Mouse (Mus musculus): ENCODE measurements around the gene 2410002F23Rik. TPM values are rescaled to one million over a fixed set of nuclear protein-coding genes. Genes with fewer than 3 reads are reported as not detected.
A peak's percentile ranks its signal among the peaks of the same experiment; 100 is the strongest.

2410002F23Rik gene
- polyA plus RNA-seq, 1 experiment from 2014 or later: 178 TPM

- H3K27ac ChIP-seq (ENCODE audit: low read length): no peak overlapping the region
- no peak overlapping the region for H3K9ac ChIP-seq (replicated peaks; ENCODE audit: low read length)
- WGBS: 75% methylated on average over 6 of the region's 6 CpGs
- peaks cover 16% of the 10 kb centered on the region for H3K27me3 ChIP-seq (ENCODE audit: insufficient read depth, low read length)
- no peak overlapping the region for H3K4me2 ChIP-seq (replicated peaks; ENCODE audit: low read depth, low read length)
- 0 out of 2 replicates have a peak, but pooled peaks cover 4% of the 10 kb centered on the region for H3K4me1 ChIP-seq (ENCODE audit: insufficient read depth, low read length)
- no peaks in the 10 kb centered on the region for H3K36me3 ChIP-seq (ENCODE audit: insufficient read depth, low read length)
- no peak overlapping the region for H3K4me3 ChIP-seq (ENCODE audit: low read length)
- ATAC-seq (ENCODE audit: low FRiP score, low TSS enrichment): no peak
- no peaks in the 10 kb centered on the region for H3K9me3 ChIP-seq (ENCODE audit: low read length)
These were observed 13.9 kb downstream of the 2410002F23Rik start for GRCm38 (mm10) chr7:44260410-44260809.

- 48% methylated on average over 5 of the region's 5 CpGs for WGBS
- Histone ChIP-seq H3K9me3 (ENCODE audit: low read length) (no peaks in the 10 kb centered on the region), H3K27me3 (ENCODE audit: insufficient read depth, low read length) (peaks cover 16% of the 10 kb centered on the region), H3K27ac (ENCODE audit: low read length) (no peak within 1 kb of the TSS), H3K4me3 (ENCODE audit: low read length) (no peak within 1 kb of the TSS), H3K36me3 (ENCODE audit: insufficient read depth, low read length) (no peaks in the 10 kb centered on the region), H3K4me2 (replicated peaks; ENCODE audit: low read depth, low read length) (no peak within 1 kb of the TSS), H3K9ac (replicated peaks; ENCODE audit: low read length) (no peak within 1 kb of the TSS), H3K4me1 (ENCODE audit: insufficient read depth, low read length) (0 out of 2 replicates have a peak, but pooled peaks cover 4% of the 10 kb centered on the region)
- ATAC-seq (ENCODE audit: low FRiP score, low TSS enrichment): no peak
These were observed 14.6 kb downstream of the 2410002F23Rik start, which contains the start of gene Gm15517 for GRCm38 (mm10) chr7:44261147-44261546. Gene Gm15517 (plus strand): TSS chr7:44261447.

- WGBS: 2% methylated on average over 34 of the region's 34 CpGs
- Histone ChIP-seq H3K4me2 (replicated peaks; ENCODE audit: low read depth, low read length) (peak overlapping the region; percentile 51), H3K9ac (replicated peaks; ENCODE audit: low read length) (0 out of 2 replicates have a peak overlapping the region, but pooled peaks have one; percentile 20), H3K4me3 (ENCODE audit: low read length) (peak overlapping the region; percentile 25), H3K27me3 (ENCODE audit: insufficient read depth, low read length) (peaks cover 16% of the 10 kb centered on the region), H3K27ac (ENCODE audit: low read length) (no peak overlapping the region), H3K4me1 (ENCODE audit: insufficient read depth, low read length) (0 out of 2 replicates have a peak, but pooled peaks cover 4% of the 10 kb centered on the region), H3K36me3 (ENCODE audit: insufficient read depth, low read length) (no peaks in the 10 kb centered on the region), H3K9me3 (ENCODE audit: low read length) (no peaks in the 10 kb centered on the region)
- ATAC-seq (ENCODE audit: low FRiP score, low TSS enrichment): peak; percentile 50
These were observed 16.5 kb downstream of the 2410002F23Rik start for GRCm38 (mm10) chr7:44262791-44263643.

GRCm38 (mm10) chr7:44268117-44268516, 21.6 kb downstream of the 2410002F23Rik start:
- Histone ChIP-seq H3K9ac (replicated peaks; ENCODE audit: low read length) (no peak overlapping the region), H3K27me3 (ENCODE audit: insufficient read depth, low read length) (peaks cover 7% of the 10 kb centered on the region), H3K27ac (ENCODE audit: low read length) (no peak overlapping the region), H3K4me1 (ENCODE audit: insufficient read depth, low read length) (0 out of 2 replicates have a peak, but pooled peaks cover 2% of the 10 kb centered on the region), H3K36me3 (ENCODE audit: insufficient read depth, low read length) (no peaks in the 10 kb centered on the region), H3K9me3 (ENCODE audit: low read length) (no peaks in the 10 kb centered on the region), H3K4me3 (ENCODE audit: low read length) (no peak overlapping the region), H3K4me2 (replicated peaks; ENCODE audit: low read depth, low read length) (no peak overlapping the region)
- ATAC-seq (ENCODE audit: low FRiP score, low TSS enrichment): no peak
- WGBS: 80% methylated on average over 11 of the region's 11 CpGs

GRCm38 (mm10) chr7:44269397-44269796, 22.9 kb downstream of the 2410002F23Rik start:
- no peaks in the 10 kb centered on the region for H3K9me3 ChIP-seq (ENCODE audit: low read length)
- WGBS: 86% methylated on average over 2 of the region's 2 CpGs
- H3K9ac ChIP-seq (replicated peaks; ENCODE audit: low read length): no peak overlapping the region

GRCm38 (mm10) chr7:44271309-44271708, 24.8 kb downstream of the 2410002F23Rik start:
- ATAC-seq (ENCODE audit: low FRiP score, low TSS enrichment): no peak
- Histone ChIP-seq H3K4me1 (ENCODE audit: insufficient read depth, low read length) (no peaks in the 10 kb centered on the region), H3K27ac (ENCODE audit: low read length) (no peak overlapping the region), H3K36me3 (ENCODE audit: insufficient read depth, low read length) (no peaks in the 10 kb centered on the region), H3K4me3 (ENCODE audit: low read length) (no peak overlapping the region), H3K9me3 (ENCODE audit: low read length) (no peaks in the 10 kb centered on the region), H3K27me3 (ENCODE audit: insufficient read depth, low read length) (peaks cover 3% of the 10 kb centered on the region; the same call in 1 of the 2 replicates), H3K9ac (replicated peaks; ENCODE audit: low read length) (no peak overlapping the region), H3K4me2 (replicated peaks; ENCODE audit: low read depth, low read length) (no peak overlapping the region)
- WGBS: 78% methylated on average over 2 of the region's 2 CpGs

More at GRCm38 (mm10) chr7:44269397-44269796, 22.9 kb downstream of the 2410002F23Rik start:
- peaks cover 6% of the 10 kb centered on the region for H3K27me3 ChIP-seq (ENCODE audit: insufficient read depth, low read length)
- ATAC-seq (ENCODE audit: low FRiP score, low TSS enrichment): no peak
- no peak overlapping the region for H3K4me2 ChIP-seq (replicated peaks; ENCODE audit: low read depth, low read length)
- no peaks in the 10 kb centered on the region for H3K36me3 ChIP-seq (ENCODE audit: insufficient read depth, low read length)
- no peak overlapping the region for H3K27ac ChIP-seq (ENCODE audit: low read length)
- no peaks in the 10 kb centered on the region for H3K4me1 ChIP-seq (ENCODE audit: insufficient read depth, low read length)
- no peak overlapping the region for H3K4me3 ChIP-seq (ENCODE audit: low read length)

GRCm38 (mm10) chr7:44272546-44272945, 26.0 kb downstream of the 2410002F23Rik start:
- ATAC-seq (ENCODE audit: low FRiP score, low TSS enrichment): no peak
- H3K27ac ChIP-seq (ENCODE audit: low read length): no peak overlapping the region
- 84% methylated on average over 7 of the region's 7 CpGs for WGBS
- no peak overlapping the region for H3K4me2 ChIP-seq (replicated peaks; ENCODE audit: low read depth, low read length)
- no peaks in the 10 kb centered on the region for H3K4me1 ChIP-seq (ENCODE audit: insufficient read depth, low read length)
- no peak overlapping the region for H3K4me3 ChIP-seq (ENCODE audit: low read length)
- no peak overlapping the region for H3K9ac ChIP-seq (replicated peaks; ENCODE audit: low read length)
- no peaks in the 10 kb centered on the region for H3K9me3 ChIP-seq (ENCODE audit: low read length)
- no peaks in the 10 kb centered on the region for H3K36me3 ChIP-seq (ENCODE audit: insufficient read depth, low read length)
- H3K27me3 ChIP-seq (ENCODE audit: insufficient read depth, low read length): peaks cover 3% of the 10 kb centered on the region; the same call in 1 of the 2 replicates

GRCm38 (mm10) chr7:44273446-44273845, 26.9 kb downstream of the 2410002F23Rik start:
- 0 out of 2 replicates have a peak, but pooled peaks cover 4% of the 10 kb centered on the region for H3K9me3 ChIP-seq (ENCODE audit: low read length)
- no peak overlapping the region for H3K4me3 ChIP-seq (ENCODE audit: low read length)
- no peak overlapping the region for H3K4me2 ChIP-seq (replicated peaks; ENCODE audit: low read depth, low read length)
- 73% methylated on average over 7 of the region's 7 CpGs for WGBS
- H3K36me3 ChIP-seq (ENCODE audit: insufficient read depth, low read length): no peaks in the 10 kb centered on the region
- H3K27me3 ChIP-seq (ENCODE audit: insufficient read depth, low read length): peaks cover 3% of the 10 kb centered on the region; the same call in 1 of the 2 replicates
- no peak overlapping the region for H3K27ac ChIP-seq (ENCODE audit: low read length)
- ATAC-seq (ENCODE audit: low FRiP score, low TSS enrichment): no peak
- H3K4me1 ChIP-seq (ENCODE audit: insufficient read depth, low read length): no peaks in the 10 kb centered on the region
- H3K9ac ChIP-seq (replicated peaks; ENCODE audit: low read length): no peak overlapping the region

- Histone ChIP-seq H3K9ac (replicated peaks; ENCODE audit: low read length) (no peak overlapping the region), H3K4me1 (ENCODE audit: insufficient read depth, low read length) (no peaks in the 10 kb centered on the region), H3K27ac (ENCODE audit: low read length) (no peak overlapping the region), H3K4me2 (replicated peaks; ENCODE audit: low read depth, low read length) (no peak overlapping the region), H3K4me3 (ENCODE audit: low read length) (no peak overlapping the region), H3K27me3 (ENCODE audit: insufficient read depth, low read length) (peaks cover 3% of the 10 kb centered on the region; the same call in 1 of the 2 replicates), H3K36me3 (ENCODE audit: insufficient read depth, low read length) (no peaks in the 10 kb centered on the region), H3K9me3 (ENCODE audit: low read length) (0 out of 2 replicates have a peak, but pooled peaks cover 4% of the 10 kb centered on the region)
- ATAC-seq (ENCODE audit: low FRiP score, low TSS enrichment): no peak
- WGBS: 36% methylated on average over 11 of the region's 11 CpGs
These were observed 27.6 kb downstream of the 2410002F23Rik start for GRCm38 (mm10) chr7:44274096-44274495.

- H3K9ac ChIP-seq (replicated peaks; ENCODE audit: low read length): no peak overlapping the region
- 70% methylated on average over 3 of the region's 3 CpGs for WGBS
- no peaks in the 10 kb centered on the region for H3K36me3 ChIP-seq (ENCODE audit: insufficient read depth, low read length)
- H3K27ac ChIP-seq (ENCODE audit: low read length): no peak overlapping the region
- no peak for ATAC-seq (ENCODE audit: low FRiP score, low TSS enrichment)
- peaks cover 3% of the 10 kb centered on the region; the same call in 1 of the 2 replicates for H3K27me3 ChIP-seq (ENCODE audit: insufficient read depth, low read length)
- H3K9me3 ChIP-seq (ENCODE audit: low read length): 0 out of 2 replicates have a peak, but pooled peaks cover 4% of the 10 kb centered on the region
- H3K4me1 ChIP-seq (ENCODE audit: insufficient read depth, low read length): no peaks in the 10 kb centered on the region
- no peak overlapping the region for H3K4me3 ChIP-seq (ENCODE audit: low read length)
- no peak overlapping the region for H3K4me2 ChIP-seq (replicated peaks; ENCODE audit: low read depth, low read length)
These were observed 29.0 kb downstream of the 2410002F23Rik start for GRCm38 (mm10) chr7:44275546-44275945.

Measured in kidney, embryonic 16.5 days (tissue).